Mouse (Mus musculus) kidney, embryonic 16.5 days (tissue): Measurements from ENCODE around the gene Ppp3ca. TPM values are rescaled to one million over a fixed set of nuclear protein-coding genes. Genes with fewer than 3 reads are reported as not detected.

Source experiments
- ATAC-seq: fragments of 200-750 bp; cut with Nextera tagmentation; 2 replicates; pipeline ENCODE4 v1.8.0; 2017; ENCODE audit warnings: moderate TSS enrichment; ENCODE audit not compliant: low FRiP score, low TSS enrichment
- H3K27ac ChIP-seq: fragments of 300-500 bp; sonication (generic); 2 replicates; pipeline ENCODE4 v1.5.1; 2014; ENCODE audit warnings: low read length
- H3K27me3 ChIP-seq: fragments of 300-500 bp; sonication (generic); 2 replicates; pipeline ENCODE4 v1.6.1; 2014; ENCODE audit warnings: low read length, control low read depth, mixed read lengths; ENCODE audit not compliant: insufficient read depth
- H3K36me3 ChIP-seq: fragments of 300-500 bp; sonication (generic); 2 replicates; pipeline ENCODE4 v1.6.1; 2014; ENCODE audit warnings: low read length, control low read depth, mixed read lengths; ENCODE audit not compliant: insufficient read depth
- H3K4me1 ChIP-seq: fragments of 300-500 bp; sonication (generic); 2 replicates; pipeline ENCODE4 v1.6.1; 2014; ENCODE audit warnings: low read length, control low read depth, mixed read lengths; ENCODE audit not compliant: insufficient read depth
- H3K4me2 ChIP-seq: fragments of 300-500 bp; sonication (generic); replicated peaks from 2 replicates; pipeline ENCODE4 v1.6.1; 2014; ENCODE audit warnings: low read depth, low read length
- H3K4me3 ChIP-seq: fragments of 300-500 bp; sonication (generic); 2 replicates; pipeline ENCODE4 v1.5.1; 2014; ENCODE audit warnings: mild to moderate bottlenecking, low read length
- H3K9ac ChIP-seq: fragments of 300-500 bp; sonication (generic); replicated peaks from 2 replicates; pipeline ENCODE4 v1.6.1; 2014; ENCODE audit warnings: low read length
- H3K9me3 ChIP-seq: fragments of 300-500 bp; sonication (generic); 2 replicates; pipeline ENCODE4 v1.6.1; 2016; ENCODE audit warnings: low read length, control low read depth
- WGBS: fragments of 180-500 bp; shearing (Covaris S2); extraction: QIAGEN DNeasy Blood & Tissue Kit; methylation state at CpG from one replicate; pipeline ENCODE4 v1.1.7; 2014; 5-methylcytosine and 5-hydroxymethylcytosine counted together
- polyA plus RNA-seq: library from polyadenylated mRNA; unstranded; fragments of >200 nt; fragmentation: Nextera tagmentation; extraction: Ambion mirVana; gene quantifications from 2 replicates; pipeline ENCODE4 v1.2.1, GENCODE M21; 2015

The Ppp3ca gene
- polyA plus RNA-seq, 1 experiment from 2014 or later, result 50.7 TPM

GRCm38 (mm10) chr3:136702861-136703260 is 32.9 kb downstream of the Ppp3ca start:
- ATAC-seq, result no peak
- no peak overlapping the region for H3K4me3 ChIP-seq
- 74% methylated on average over 2 of the region's 2 CpGs for WGBS

DNA sequence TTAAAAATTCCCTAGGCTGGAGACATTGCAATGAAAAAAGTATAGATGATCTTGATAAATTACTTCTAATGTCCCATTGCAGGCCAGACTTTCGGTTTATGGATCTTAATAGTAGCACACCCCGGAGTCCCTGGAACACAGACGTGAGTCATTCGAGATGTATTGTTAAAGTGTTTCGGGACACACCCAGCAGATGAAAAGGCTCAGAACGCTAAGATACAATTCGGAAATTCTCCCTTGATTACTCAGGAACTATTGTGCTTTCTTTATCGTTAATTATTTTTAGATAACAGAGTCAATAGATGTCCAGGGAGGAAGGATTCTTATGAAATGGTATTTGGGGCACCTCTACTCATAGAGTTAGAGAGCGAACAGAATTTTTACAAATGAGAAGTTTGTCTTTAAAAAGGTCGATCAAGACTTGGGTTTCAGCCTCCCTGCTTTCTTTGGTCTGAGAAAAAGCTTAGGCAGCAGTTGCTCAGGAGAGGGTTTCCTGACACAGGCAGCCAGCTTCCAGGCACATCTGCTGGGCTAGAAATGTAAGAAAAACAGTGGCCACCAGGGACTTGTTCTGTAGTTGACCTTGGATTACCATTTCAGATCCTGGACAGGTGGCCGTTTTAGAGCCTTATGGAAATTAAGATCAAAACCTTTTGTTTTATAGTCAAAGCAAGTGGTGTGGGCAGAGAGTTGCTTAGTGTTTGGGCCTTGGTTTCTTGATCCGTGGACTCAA is 34.8 kb downstream of the Ppp3ca start:
- Histone ChIP-seq H3K27ac (no peak overlapping the region), H3K36me3 (no peaks in the 10 kb centered on the region), H3K9me3 (no peaks in the 10 kb centered on the region), H3K9ac (no peak overlapping the region), H3K4me3 (no peak overlapping the region), H3K4me2 (no peak overlapping the region), H3K27me3 (no peaks in the 10 kb centered on the region), H3K4me1 (peaks cover 15% of the 10 kb centered on the region)
- no peak for ATAC-seq
- WGBS, result 50% methylated on average over 12 of the region's 12 CpGs

More at GRCm38 (mm10) chr3:136702861-136703260, 32.9 kb downstream of the Ppp3ca start:
- H3K27me3 ChIP-seq, result no peaks in the 10 kb centered on the region
- no peak overlapping the region for H3K4me2 ChIP-seq
- no peaks in the 10 kb centered on the region for H3K36me3 ChIP-seq
- peaks cover 12% of the 10 kb centered on the region for H3K4me1 ChIP-seq
- H3K27ac ChIP-seq, result no peak overlapping the region
- H3K9ac ChIP-seq, result no peak overlapping the region
- H3K9me3 ChIP-seq, result no peaks in the 10 kb centered on the region

GRCm38 (mm10) chr3:136706048-136706447 is 36.1 kb downstream of the Ppp3ca start:
- Histone ChIP-seq H3K4me3 (no peak overlapping the region), H3K27me3 (no peaks in the 10 kb centered on the region), H3K36me3 (no peaks in the 10 kb centered on the region), H3K27ac (no peak overlapping the region), H3K4me1 (peaks cover 24% of the 10 kb centered on the region), H3K9me3 (no peaks in the 10 kb centered on the region), H3K9ac (no peak overlapping the region), H3K4me2 (no peak overlapping the region)
- 68% methylated on average over 4 of the region's 4 CpGs for WGBS
- ATAC-seq, result no peak

GRCm38 (mm10) chr3:136706771-136707170 is 36.8 kb downstream of the Ppp3ca start:
- WGBS, result 67% methylated on average over 7 of the region's 7 CpGs
- H3K4me3 ChIP-seq, result no peak overlapping the region
- H3K27me3 ChIP-seq, result no peaks in the 10 kb centered on the region
- H3K36me3 ChIP-seq, result no peaks in the 10 kb centered on the region
- no peak overlapping the region for H3K9ac ChIP-seq
- ATAC-seq, result no peak
- H3K4me1 ChIP-seq, result peaks cover 24% of the 10 kb centered on the region
- H3K9me3 ChIP-seq, result no peaks in the 10 kb centered on the region
- H3K4me2 ChIP-seq, result no peak overlapping the region
- H3K27ac ChIP-seq, result no peak overlapping the region

GRCm38 (mm10) chr3:136707222-136708019 is 37.5 kb downstream of the Ppp3ca start:
- Histone ChIP-seq H3K4me2 (no peak overlapping the region), H3K36me3 (no peaks in the 10 kb centered on the region), H3K9ac (no peak overlapping the region), H3K9me3 (no peaks in the 10 kb centered on the region), H3K27me3 (no peaks in the 10 kb centered on the region), H3K4me3 (no peak overlapping the region), H3K4me1 (peaks cover 24% of the 10 kb centered on the region), H3K27ac (no peak overlapping the region)
- ATAC-seq, result no peak
- 48% methylated on average over 3 of the region's 3 CpGs for WGBS

DNA sequence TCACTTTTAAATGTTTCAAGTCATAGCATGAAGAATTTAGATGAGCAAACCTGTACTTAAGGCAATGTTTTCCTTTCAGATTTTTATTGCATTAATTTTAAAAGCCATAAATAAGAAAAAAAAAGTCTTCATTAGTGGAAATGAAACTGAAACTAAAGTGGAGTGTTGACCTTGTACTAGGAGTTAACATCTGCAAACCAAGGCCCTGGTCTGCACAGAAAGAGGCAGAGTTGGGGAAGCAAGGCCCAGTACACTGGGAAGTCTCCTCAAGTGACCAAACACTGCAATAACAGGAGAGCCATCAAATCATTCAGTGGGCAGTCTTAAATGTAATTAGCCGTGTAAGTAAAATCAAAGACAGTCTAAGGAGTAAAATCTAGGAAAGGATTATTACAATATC is 38.3 kb downstream of the Ppp3ca start:
- 21% methylated on average over 1 of the region's 1 CpGs for WGBS
- no peak overlapping the region for H3K4me2 ChIP-seq
- no peak for ATAC-seq
- H3K9ac ChIP-seq, result no peak overlapping the region
- H3K9me3 ChIP-seq, result no peaks in the 10 kb centered on the region
- peaks cover 24% of the 10 kb centered on the region for H3K4me1 ChIP-seq
- no peak overlapping the region for H3K27ac ChIP-seq
- H3K27me3 ChIP-seq, result no peaks in the 10 kb centered on the region
- H3K36me3 ChIP-seq, result no peaks in the 10 kb centered on the region
- no peak overlapping the region for H3K4me3 ChIP-seq

- Histone ChIP-seq H3K4me3 (no peak overlapping the region), H3K36me3 (no peaks in the 10 kb centered on the region), H3K4me1 (peaks cover 19% of the 10 kb centered on the region), H3K9me3 (no peaks in the 10 kb centered on the region), H3K9ac (no peak overlapping the region), H3K27me3 (no peaks in the 10 kb centered on the region), H3K4me2 (no peak overlapping the region), H3K27ac (no peak overlapping the region)
- ATAC-seq, result no peak
- WGBS, result 52% methylated on average over 10 of the region's 10 CpGs
Measured at GRCm38 (mm10) chr3:136710310-136710906, 40.5 kb downstream of the Ppp3ca start.

- Histone ChIP-seq H3K4me2 (no peak overlapping the region), H3K4me3 (no peak overlapping the region), H3K27ac (no peak overlapping the region), H3K9ac (no peak overlapping the region), H3K4me1 (peaks cover 9% of the 10 kb centered on the region), H3K27me3 (no peaks in the 10 kb centered on the region), H3K36me3 (no peaks in the 10 kb centered on the region), H3K9me3 (no peaks in the 10 kb centered on the region)
- 90% methylated on average over 4 of the region's 4 CpGs for WGBS
- no peak for ATAC-seq
Measured at GRCm38 (mm10) chr3:136714307-136715039, 44.5 kb downstream of the Ppp3ca start.

- ATAC-seq, result no peak
- H3K4me3 ChIP-seq, result no peak overlapping the region
- no peaks in the 10 kb centered on the region for H3K27me3 ChIP-seq
- H3K4me2 ChIP-seq, result no peak overlapping the region
- H3K9me3 ChIP-seq, result no peaks in the 10 kb centered on the region
- H3K27ac ChIP-seq, result no peak overlapping the region
- no peaks in the 10 kb centered on the region for H3K36me3 ChIP-seq
- peaks cover 4% of the 10 kb centered on the region; the same call in 1 of the 2 replicates for H3K4me1 ChIP-seq
- H3K9ac ChIP-seq, result no peak overlapping the region
- WGBS, result 81% methylated on average over 6 of the region's 6 CpGs
Measured at GRCm38 (mm10) chr3:136716247-136716646, 46.3 kb downstream of the Ppp3ca start.
